Mouse (Mus musculus) intestine, embryonic 16.5 days (tissue): ENCODE data around the gene Kif2c. TPM values are rescaled to one million over a fixed set of nuclear protein-coding genes. Genes with fewer than 3 reads are reported as not detected.
A peak's percentile ranks its signal among the peaks of the same experiment; 100 is the strongest.

ENCODE experiments used
- ATAC-seq: fragments of 200-750 bp; cut with Nextera tagmentation; 2 replicates; pipeline ENCODE4 v1.8.0; 2017; ENCODE audit warnings: moderate TSS enrichment, moderate library complexity
- H3K27ac ChIP-seq: fragments of 300-500 bp; sonication (generic); 2 replicates; pipeline ENCODE4 v1.5.1; 2014; ENCODE audit warnings: mild to moderate bottlenecking, low read length
- H3K27me3 ChIP-seq: fragments of 300-500 bp; sonication (generic); replicated peaks from 2 replicates; pipeline ENCODE4 v1.6.1; 2014; ENCODE audit warnings: low read length, control low read depth, mixed read lengths; ENCODE audit not compliant: control insufficient read depth, insufficient read depth
- H3K36me3 ChIP-seq: fragments of 300-500 bp; sonication (generic); 2 replicates; pipeline ENCODE4 v1.6.1; 2014; ENCODE audit warnings: low read length, control low read depth; ENCODE audit not compliant: control insufficient read depth, insufficient read depth
- H3K4me1 ChIP-seq: fragments of 300-500 bp; sonication (generic); 2 replicates; pipeline ENCODE4 v1.6.1; 2014; ENCODE audit warnings: low read length, control low read depth, mixed read lengths; ENCODE audit not compliant: control insufficient read depth, insufficient read depth
- H3K4me2 ChIP-seq: fragments of 300-500 bp; sonication (generic); 2 replicates; pipeline ENCODE4 v1.6.1; 2014; ENCODE audit warnings: low read depth, low read length, control low read depth
- H3K4me3 ChIP-seq: fragments of 300-500 bp; sonication (generic); 2 replicates; pipeline ENCODE4 v1.5.1; 2014; ENCODE audit warnings: mild to moderate bottlenecking, low read length
- H3K9ac ChIP-seq: fragments of 300-500 bp; sonication (generic); 2 replicates; pipeline ENCODE4 v1.6.1; 2014; ENCODE audit warnings: low read depth, low read length
- H3K9me3 ChIP-seq: fragments of 300-500 bp; sonication (generic); 2 replicates; pipeline ENCODE4 v1.6.1; 2016; ENCODE audit warnings: low read length, control low read depth; ENCODE audit not compliant: control insufficient read depth
- WGBS: fragments of 180-500 bp; shearing (Covaris S2); extraction: QIAGEN DNeasy Blood & Tissue Kit; methylation state at CpG from one replicate; pipeline ENCODE4 v1.1.7; 2014; 5-methylcytosine and 5-hydroxymethylcytosine counted together
- polyA plus RNA-seq: library from polyadenylated mRNA; unstranded; fragments of >200 nt; fragmentation: Nextera tagmentation; extraction: Ambion mirVana; gene quantifications from 2 replicates; pipeline ENCODE4 v1.2.1, GENCODE M21; 2015

Kif2c gene
- polyA plus RNA-seq, 1 experiment from 2014 or later = 41.3 TPM

GRCm38 (mm10) chr4:117218517-117219219, 36.2 kb upstream of the Kif2c start:
- H3K27me3 ChIP-seq = no peaks in the 10 kb centered on the region
- no peak overlapping the region for H3K4me3 ChIP-seq
- no peaks in the 10 kb centered on the region for H3K36me3 ChIP-seq
- H3K9ac ChIP-seq = no peak overlapping the region
- peak; percentile 60; the same call in 1 of the 2 replicates for ATAC-seq
- H3K9me3 ChIP-seq = no peaks in the 10 kb centered on the region
- no peak overlapping the region for H3K27ac ChIP-seq
- 36% methylated on average over 10 of the region's 10 CpGs for WGBS
- H3K4me2 ChIP-seq = no peak overlapping the region
- H3K4me1 ChIP-seq = no peaks in the 10 kb centered on the region

GRCm38 (mm10) chr4:117217029-117217428, 34.6 kb upstream of the Kif2c start:
- WGBS = 48% methylated on average over 5 of the region's 5 CpGs
- no peak for ATAC-seq
- Histone ChIP-seq H3K9ac (no peak overlapping the region), H3K9me3 (no peaks in the 10 kb centered on the region), H3K4me1 (no peaks in the 10 kb centered on the region), H3K36me3 (no peaks in the 10 kb centered on the region), H3K27me3 (no peaks in the 10 kb centered on the region), H3K4me2 (no peak overlapping the region), H3K27ac (no peak overlapping the region), H3K4me3 (no peak overlapping the region)

- Histone ChIP-seq H3K9me3 (no peaks in the 10 kb centered on the region), H3K9ac (no peak overlapping the region), H3K36me3 (no peaks in the 10 kb centered on the region), H3K27me3 (no peaks in the 10 kb centered on the region), H3K4me3 (no peak overlapping the region), H3K27ac (no peak overlapping the region), H3K4me2 (no peak overlapping the region), H3K4me1 (no peaks in the 10 kb centered on the region)
- ATAC-seq = no peak
- WGBS = 88% methylated on average over 6 of the region's 6 CpGs
Measured at GRCm38 (mm10) chr4:117214250-117214649, 31.8 kb upstream of the Kif2c start.

- H3K9me3 ChIP-seq = no peaks in the 10 kb centered on the region
- no peaks in the 10 kb centered on the region for H3K36me3 ChIP-seq
- no peaks in the 10 kb centered on the region for H3K27me3 ChIP-seq
- H3K27ac ChIP-seq = no peak overlapping the region
- WGBS = 7% methylated on average over 20 of the region's 20 CpGs
- no peaks in the 10 kb centered on the region for H3K4me1 ChIP-seq
- no peak overlapping the region for H3K9ac ChIP-seq
- ATAC-seq = peak; percentile 84
- H3K4me3 ChIP-seq = no peak overlapping the region
- no peak overlapping the region for H3K4me2 ChIP-seq
Measured at GRCm38 (mm10) chr4:117210147-117211074, 28.0 kb upstream of the Kif2c start.

GRCm38 (mm10) chr4:117209592-117209991, 27.2 kb upstream of the Kif2c start:
- Histone ChIP-seq H3K27me3 (no peaks in the 10 kb centered on the region), H3K4me3 (no peak overlapping the region), H3K36me3 (no peaks in the 10 kb centered on the region), H3K4me2 (no peak overlapping the region), H3K27ac (no peak overlapping the region), H3K9me3 (no peaks in the 10 kb centered on the region), H3K4me1 (no peaks in the 10 kb centered on the region), H3K9ac (no peak overlapping the region)
- ATAC-seq = no peak
- WGBS = 80% methylated on average over 6 of the region's 6 CpGs

- Histone ChIP-seq H3K36me3 (no peaks in the 10 kb centered on the region), H3K9ac (0 out of 2 replicates have a peak overlapping the region, but pooled peaks have one; percentile 62), H3K9me3 (no peaks in the 10 kb centered on the region), H3K27ac (peak overlapping the region; percentile 71), H3K4me3 (no peak overlapping the region), H3K27me3 (no peaks in the 10 kb centered on the region), H3K4me1 (no peaks in the 10 kb centered on the region), H3K4me2 (peak overlapping the region; percentile 60; the same call in 1 of the 2 replicates)
- ATAC-seq = no peak; the same call in 1 of the 2 replicates
- 61% methylated on average over 4 of the region's 4 CpGs for WGBS
Measured at GRCm38 (mm10) chr4:117202992-117203354, 20.5 kb upstream of the Kif2c start.

- H3K4me2 ChIP-seq = peak overlapping the region; percentile 60
- peak; percentile 93 for ATAC-seq
- WGBS = 1% methylated on average over 25 of the region's 25 CpGs
Measured at GRCm38 (mm10) chr4:117202046-117202991, 19.9 kb upstream of the Kif2c start.

GRCm38 (mm10) chr4:117191804-117192203, 9.4 kb upstream of the Kif2c start:
- no peak overlapping the region for H3K9ac ChIP-seq
- H3K9me3 ChIP-seq = no peaks in the 10 kb centered on the region
- no peaks in the 10 kb centered on the region for H3K36me3 ChIP-seq
- H3K4me2 ChIP-seq = no peak overlapping the region
- no peak overlapping the region for H3K27ac ChIP-seq
- H3K27me3 ChIP-seq = no peaks in the 10 kb centered on the region
- WGBS = 95% methylated on average over 14 of the region's 14 CpGs
- H3K4me3 ChIP-seq = no peak overlapping the region
- ATAC-seq = no peak
- peaks cover 2% of the 10 kb centered on the region; the same call in 1 of the 2 replicates for H3K4me1 ChIP-seq

More at GRCm38 (mm10) chr4:117202046-117202991, 19.9 kb upstream of the Kif2c start:
- no peaks in the 10 kb centered on the region for H3K27me3 ChIP-seq
- no peaks in the 10 kb centered on the region for H3K4me1 ChIP-seq
- H3K9me3 ChIP-seq = no peaks in the 10 kb centered on the region
- H3K9ac ChIP-seq = peak overlapping the region; percentile 62
- H3K4me3 ChIP-seq = peak overlapping the region; percentile 36
- H3K27ac ChIP-seq = peak overlapping the region; percentile 71
- H3K36me3 ChIP-seq = no peaks in the 10 kb centered on the region
